Mouse (Mus musculus) megakaryocyte, embryonic 14.5 days (primary cell): ENCODE measurements around the gene Chst15.

ENCODE experiments used
- FLI1 ChIP-seq: IDR thresholded peaks from 2 replicates; pipeline ENCODE4 v1.6.1; 2012; ENCODE audit warnings: low read length, inconsistent platforms, mixed read lengths
- GATA1 ChIP-seq: IDR thresholded peaks from 3 replicates; pipeline ENCODE4 v1.6.1; 2012; ENCODE audit warnings: mixed read lengths, low read length, inconsistent platforms, borderline replicate concordance

DNA sequence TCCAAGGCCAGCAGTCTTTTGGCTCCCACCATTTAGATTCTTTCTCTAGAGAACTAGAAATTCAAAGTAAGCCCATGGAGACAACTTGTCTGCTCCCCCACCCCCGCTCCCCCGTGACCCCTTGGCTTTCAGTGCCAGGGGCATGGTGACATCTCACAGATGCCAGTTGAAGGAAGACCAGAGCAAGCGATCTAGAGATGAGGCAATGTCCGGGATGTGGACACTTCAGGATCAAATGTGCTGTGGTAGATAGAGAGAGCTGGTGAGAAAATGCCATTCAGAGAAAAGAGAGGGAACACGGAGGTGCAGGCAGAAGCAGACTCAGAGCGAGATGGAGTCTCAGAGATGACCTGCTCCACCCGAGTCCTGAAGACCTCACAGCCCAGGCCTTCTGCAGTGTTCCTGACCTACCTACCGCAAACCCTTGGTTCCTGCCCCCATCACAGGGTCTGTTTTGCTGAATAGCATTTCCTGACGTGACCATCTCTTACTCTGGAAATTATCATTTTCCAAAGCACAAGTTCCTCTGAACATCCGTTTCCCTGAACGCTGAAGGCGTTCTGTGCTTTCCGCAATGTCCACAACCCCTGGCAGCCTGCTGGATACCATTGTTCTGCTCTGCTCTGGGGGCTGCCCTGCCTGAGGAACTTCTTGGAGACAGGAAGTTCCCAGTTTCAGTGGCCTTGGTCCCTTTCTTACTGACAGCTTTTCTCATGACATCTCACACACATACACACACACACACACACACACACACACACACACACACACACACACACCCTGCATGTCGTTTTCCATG is 22.2 kb upstream of the Chst15 start:
- no peak for TF ChIP-seq FLI1
- no peak for TF ChIP-seq GATA1
